Mouse (Mus musculus) limb, embryonic 13.5 days (tissue): ENCODE results near the gene Hist1h2bc. TPM values are rescaled to one million over a fixed set of nuclear protein-coding genes. Genes with fewer than 3 reads are reported as not detected.

Source experiments
- ATAC-seq: fragments of 200-750 bp; cut with Nextera tagmentation; 2 replicates; pipeline ENCODE4 v1.8.0; 2017; ENCODE audit warnings: low read depth, moderate number of reproducible peaks, moderate TSS enrichment; ENCODE audit not compliant: low FRiP score
- H3K27ac ChIP-seq: fragments of 300-500 bp; sonication (generic); 2 replicates; pipeline ENCODE4 v1.5.1; 2015; ENCODE audit warnings: inconsistent platforms, mild to moderate bottlenecking, moderate library complexity
- H3K27me3 ChIP-seq: fragments of 300-500 bp; sonication (generic); 2 replicates; pipeline ENCODE4 v1.6.1; 2015; ENCODE audit warnings: mild to moderate bottlenecking, inconsistent platforms
- H3K36me3 ChIP-seq: fragments of 300-500 bp; sonication (generic); 2 replicates; pipeline ENCODE4 v1.6.1; 2015; ENCODE audit warnings: inconsistent platforms, mild to moderate bottlenecking, moderate library complexity
- H3K4me1 ChIP-seq: fragments of 300-500 bp; sonication (generic); 2 replicates; pipeline ENCODE4 v1.6.1; 2015; ENCODE audit warnings: inconsistent platforms
- H3K4me2 ChIP-seq: fragments of 300-500 bp; sonication (generic); replicated peaks from 2 replicates; pipeline ENCODE4 v1.6.1; 2015; ENCODE audit warnings: inconsistent platforms, mild to moderate bottlenecking, moderate library complexity
- H3K4me3 ChIP-seq: fragments of 300-500 bp; sonication (generic); 2 replicates; pipeline ENCODE4 v1.5.1; 2015; ENCODE audit warnings: moderate library complexity, mild to moderate bottlenecking, inconsistent platforms
- H3K9ac ChIP-seq: fragments of 300-500 bp; sonication (generic); 2 replicates; pipeline ENCODE4 v1.6.1; 2015; ENCODE audit warnings: mild to moderate bottlenecking, inconsistent platforms
- H3K9me3 ChIP-seq: fragments of 300-500 bp; sonication (generic); 2 replicates; pipeline ENCODE4 v1.6.1; 2016; ENCODE audit warnings: inconsistent platforms
- WGBS: fragments of 180-500 bp; shearing (Covaris S2); methylation state at CpG from one replicate; pipeline ENCODE4 v1.1.7; 2015; 5-methylcytosine and 5-hydroxymethylcytosine counted together
- polyA plus RNA-seq: library from polyadenylated mRNA; unstranded; fragments of >200 nt; fragmentation: Nextera tagmentation; extraction: Ambion mirVana; gene quantifications from 2 replicates; pipeline ENCODE4 v1.2.1, GENCODE M21; 2015

Hist1h2bc gene
- polyA plus RNA-seq, 1 experiment from 2014 or later = 35.7 TPM

DNA sequence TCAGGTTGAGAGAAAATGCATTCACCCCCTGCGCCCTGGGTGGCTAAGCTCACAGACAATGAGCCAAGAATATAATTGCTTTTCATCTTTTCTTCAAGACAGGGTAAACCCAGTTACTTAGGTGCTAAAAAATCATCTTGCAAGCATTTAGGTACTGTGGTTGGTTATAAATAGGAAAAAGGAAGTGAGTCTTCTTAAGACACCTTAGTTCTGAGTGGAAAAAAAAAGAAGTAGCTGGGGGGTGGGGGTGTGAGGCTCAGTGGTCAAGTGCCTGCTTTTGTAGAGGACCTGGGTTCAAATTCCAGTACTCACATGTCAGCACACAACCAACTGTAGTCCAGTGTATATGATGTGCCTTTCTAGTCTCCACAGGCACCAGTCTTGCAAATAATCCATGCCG lies 5.0 kb downstream of the Hist1h2bc start:
- Histone ChIP-seq H3K36me3 (no peaks in the 10 kb centered on the region), H3K27me3 (no peaks in the 10 kb centered on the region), H3K4me1 (peaks cover 13% of the 10 kb centered on the region; the same call in 1 of the 2 replicates), H3K9ac (no peak overlapping the region), H3K4me2 (no peak overlapping the region), H3K9me3 (no peaks in the 10 kb centered on the region), H3K27ac (no peak overlapping the region), H3K4me3 (no peak overlapping the region)
- no peak for ATAC-seq
- 96% methylated on average over 2 of the region's 2 CpGs for WGBS

DNA sequence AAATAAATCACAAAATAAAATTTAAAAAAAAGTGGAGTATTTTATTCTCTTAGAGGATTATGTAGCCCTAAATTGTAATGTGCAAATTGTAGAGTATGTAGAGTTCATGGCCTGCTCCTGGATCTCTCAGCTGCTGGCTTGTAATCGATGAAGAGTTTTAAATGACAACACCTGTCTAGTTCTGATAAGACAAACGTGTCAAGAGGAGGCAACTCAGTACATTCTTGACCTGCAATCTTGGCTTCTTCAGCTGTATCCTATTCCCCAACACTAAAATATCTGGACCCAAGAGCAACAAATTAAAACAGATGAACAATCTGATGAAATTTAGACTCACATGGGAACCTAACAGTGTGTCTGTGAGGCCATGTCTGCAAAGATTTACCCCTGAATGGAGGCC lies 5.5 kb downstream of the Hist1h2bc start:
- no peak overlapping the region for H3K9ac ChIP-seq
- peaks cover 13% of the 10 kb centered on the region; the same call in 1 of the 2 replicates for H3K4me1 ChIP-seq
- H3K27me3 ChIP-seq = no peaks in the 10 kb centered on the region
- H3K4me3 ChIP-seq = no peak overlapping the region
- H3K4me2 ChIP-seq = no peak overlapping the region
- no peaks in the 10 kb centered on the region for H3K36me3 ChIP-seq
- no peak overlapping the region for H3K27ac ChIP-seq
- H3K9me3 ChIP-seq = no peaks in the 10 kb centered on the region
- 76% methylated on average over 2 of the region's 2 CpGs for WGBS
- no peak for ATAC-seq

DNA sequence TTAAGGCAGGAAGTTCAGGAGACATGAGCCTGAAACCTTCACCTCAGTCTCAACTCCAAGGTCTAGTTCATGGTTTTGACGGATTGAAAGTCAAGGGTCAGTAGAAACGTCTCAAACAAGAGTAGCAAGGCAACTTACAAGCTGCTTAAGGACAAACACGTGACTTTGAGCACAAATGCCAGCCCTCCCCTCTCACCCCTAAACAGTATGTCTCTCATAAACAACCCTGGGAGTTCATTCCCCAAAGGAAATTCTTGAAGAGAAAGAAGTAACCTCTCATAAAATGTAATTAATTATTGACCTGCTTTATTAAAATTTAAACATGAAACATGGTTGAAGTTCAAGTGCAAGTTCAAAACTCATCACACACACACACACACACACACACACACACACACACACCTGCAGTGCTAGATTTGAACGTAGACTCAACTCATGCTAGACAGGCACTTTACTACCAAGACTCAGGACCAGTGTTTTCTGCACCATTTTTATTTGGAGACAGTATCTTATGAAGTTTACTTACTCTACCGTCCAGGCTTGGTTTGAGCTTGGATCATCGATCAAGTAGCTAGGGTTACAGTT lies 9.9 kb downstream of the Hist1h2bc start:
- H3K27me3 ChIP-seq = no peaks in the 10 kb centered on the region
- H3K9me3 ChIP-seq = no peaks in the 10 kb centered on the region
- no peaks in the 10 kb centered on the region for H3K36me3 ChIP-seq
- H3K4me3 ChIP-seq = no peak overlapping the region
- H3K27ac ChIP-seq = no peak overlapping the region
- no peak overlapping the region for H3K9ac ChIP-seq
- H3K4me1 ChIP-seq = peaks cover 13% of the 10 kb centered on the region
- ATAC-seq = no peak
- no peak overlapping the region for H3K4me2 ChIP-seq
- WGBS = 70% methylated on average over 6 of the region's 6 CpGs

DNA sequence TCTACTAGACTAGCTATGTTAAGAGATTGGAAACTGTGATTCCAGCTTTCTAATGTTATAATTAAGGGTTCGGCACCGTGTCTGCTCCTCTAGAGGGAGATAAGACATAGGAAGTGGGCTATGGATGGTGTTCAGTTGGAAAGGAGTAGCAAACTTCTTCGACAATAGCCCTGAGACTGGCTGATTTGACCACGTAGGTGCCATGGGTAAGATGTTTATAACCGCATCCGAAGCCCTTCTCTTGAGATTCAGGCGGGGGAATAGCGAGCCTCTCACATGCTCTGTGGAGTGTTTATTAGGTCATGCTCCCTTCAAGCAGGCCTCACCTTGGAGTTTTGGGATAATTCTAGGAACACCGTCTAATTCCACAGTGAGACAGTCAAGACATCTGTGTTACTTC lies 11.0 kb downstream of the Hist1h2bc start:
- WGBS = 91% methylated on average over 9 of the region's 9 CpGs
- Histone ChIP-seq H3K4me3 (no peak overlapping the region), H3K36me3 (no peaks in the 10 kb centered on the region), H3K9me3 (no peaks in the 10 kb centered on the region), H3K27ac (no peak overlapping the region), H3K27me3 (no peaks in the 10 kb centered on the region), H3K4me2 (no peak overlapping the region), H3K9ac (no peak overlapping the region), H3K4me1 (peaks cover 17% of the 10 kb centered on the region)
- ATAC-seq = no peak

DNA sequence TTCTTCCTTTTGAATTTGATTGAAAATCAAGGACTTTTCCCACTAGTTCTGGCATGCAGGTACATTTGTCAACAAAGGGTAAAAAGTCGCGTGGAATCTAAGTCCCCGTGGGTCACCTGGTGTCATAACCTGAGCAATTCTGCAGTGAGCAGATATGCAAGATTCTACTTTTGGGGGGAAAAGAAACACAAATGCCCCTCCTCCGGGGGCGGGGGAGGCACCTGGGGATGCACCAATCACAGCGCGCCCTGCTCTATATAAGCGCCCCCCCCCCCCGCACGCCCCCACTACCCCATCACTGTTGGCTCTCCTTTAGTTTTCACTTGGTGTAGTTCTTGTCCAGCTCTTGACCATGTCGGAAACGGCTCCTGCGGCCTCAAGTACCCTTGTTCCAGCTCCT lies 11.5 kb downstream of the Hist1h2bc start, which contains the start of gene Hist1h1t:
TSS of gene Hist1h1t (plus strand) at position 301 of the 400 bp plus-strand sequence.
- H3K36me3 ChIP-seq = no peaks in the 10 kb centered on the region
- no peaks in the 10 kb centered on the region for H3K9me3 ChIP-seq
- H3K4me2 ChIP-seq = peak within 1 kb of the TSS; percentile 46
- WGBS = 52% methylated on average over 13 of the region's 13 CpGs
- 0 out of 2 replicates have a peak within 1 kb of the TSS, but pooled peaks have one; percentile 10 for H3K4me3 ChIP-seq
- H3K4me1 ChIP-seq = peaks cover 17% of the 10 kb centered on the region
- no peak within 1 kb of the TSS for H3K9ac ChIP-seq
- ATAC-seq = no peak
- no peaks in the 10 kb centered on the region for H3K27me3 ChIP-seq
- peak within 1 kb of the TSS; percentile 40; the same call in 1 of the 2 replicates for H3K27ac ChIP-seq

DNA sequence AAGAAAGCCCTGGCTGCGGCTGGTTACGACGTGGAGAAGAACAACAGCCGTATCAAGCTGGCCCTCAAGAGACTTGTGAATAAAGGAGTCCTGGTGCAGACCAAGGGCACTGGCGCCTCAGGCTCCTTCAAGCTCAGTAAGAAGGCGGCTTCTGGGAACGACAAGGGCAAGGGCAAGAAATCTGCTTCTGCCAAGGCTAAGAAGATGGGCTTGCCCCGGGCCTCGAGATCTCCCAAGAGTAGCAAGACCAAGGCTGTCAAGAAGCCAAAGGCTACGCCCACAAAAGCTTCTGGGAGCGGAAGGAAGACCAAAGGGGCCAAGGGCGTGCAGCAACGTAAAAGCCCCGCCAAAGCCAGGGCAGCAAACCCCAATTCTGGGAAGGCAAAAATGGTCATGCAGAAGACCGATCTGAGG lies 12.1 kb downstream of the Hist1h2bc start:
- peak overlapping the region; percentile 46 for H3K4me2 ChIP-seq
- H3K36me3 ChIP-seq = no peaks in the 10 kb centered on the region
- H3K27me3 ChIP-seq = no peaks in the 10 kb centered on the region

DNA sequence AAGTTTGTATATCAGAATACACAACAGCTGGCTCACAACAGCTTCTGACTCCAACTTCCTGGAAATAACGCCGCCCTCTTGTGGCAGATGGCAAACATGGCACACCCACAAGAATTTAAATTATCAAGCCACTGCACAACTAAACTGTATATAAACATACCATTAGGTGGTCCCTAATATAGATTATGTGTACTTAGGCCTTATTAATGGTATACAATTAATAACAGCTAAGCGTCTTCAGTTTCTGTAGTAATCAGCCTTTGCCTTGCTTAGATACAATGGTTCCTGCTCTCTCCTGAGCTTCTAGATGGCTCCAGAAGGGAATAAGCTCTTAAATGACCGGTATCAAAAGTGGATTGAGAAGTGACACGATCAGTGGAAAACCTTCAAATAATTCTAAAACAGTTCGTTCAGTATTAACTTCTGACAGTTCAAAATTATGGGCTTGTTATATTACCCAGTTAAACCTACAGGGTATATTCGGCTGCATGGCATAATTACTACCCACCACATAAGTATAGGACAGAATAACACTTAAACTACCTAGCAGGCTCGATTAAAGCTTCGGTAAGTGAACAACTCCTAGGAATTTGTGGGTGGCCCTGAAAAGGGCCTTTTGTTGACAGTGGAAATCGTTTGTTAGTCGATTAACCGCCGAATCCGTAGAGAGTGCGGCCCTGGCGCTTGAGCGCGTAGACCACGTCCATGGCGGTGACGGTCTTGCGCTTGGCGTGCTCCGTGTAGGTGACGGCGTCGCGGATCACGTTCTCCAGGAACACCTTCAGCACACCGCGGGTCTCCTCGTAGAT lies 13.7 kb downstream of the Hist1h2bc start:
- no peaks in the 10 kb centered on the region for H3K36me3 ChIP-seq
- peak; percentile 39 for ATAC-seq
- H3K27ac ChIP-seq = peak overlapping the region; percentile 83
- peak overlapping the region; percentile 59 for H3K4me2 ChIP-seq
- no peaks in the 10 kb centered on the region for H3K9me3 ChIP-seq
- no peaks in the 10 kb centered on the region for H3K27me3 ChIP-seq
- peak overlapping the region; percentile 40 for H3K4me3 ChIP-seq
- H3K9ac ChIP-seq = peak overlapping the region; percentile 56
- H3K4me1 ChIP-seq = peaks cover 21% of the 10 kb centered on the region
- under 1% methylated on average over 29 of the region's 32 CpGs for WGBS

More for the DNA sequence above, 12.1 kb downstream of the Hist1h2bc start:
- 54% methylated on average over 15 of the region's 15 CpGs for WGBS
- Histone ChIP-seq H3K27ac (peak overlapping the region; percentile 40; the same call in 1 of the 2 replicates), H3K4me3 (0 out of 2 replicates have a peak overlapping the region, but pooled peaks have one; percentile 10), H3K4me1 (peaks cover 21% of the 10 kb centered on the region), H3K9me3 (no peaks in the 10 kb centered on the region), H3K9ac (no peak overlapping the region)
- ATAC-seq = no peak

DNA sequence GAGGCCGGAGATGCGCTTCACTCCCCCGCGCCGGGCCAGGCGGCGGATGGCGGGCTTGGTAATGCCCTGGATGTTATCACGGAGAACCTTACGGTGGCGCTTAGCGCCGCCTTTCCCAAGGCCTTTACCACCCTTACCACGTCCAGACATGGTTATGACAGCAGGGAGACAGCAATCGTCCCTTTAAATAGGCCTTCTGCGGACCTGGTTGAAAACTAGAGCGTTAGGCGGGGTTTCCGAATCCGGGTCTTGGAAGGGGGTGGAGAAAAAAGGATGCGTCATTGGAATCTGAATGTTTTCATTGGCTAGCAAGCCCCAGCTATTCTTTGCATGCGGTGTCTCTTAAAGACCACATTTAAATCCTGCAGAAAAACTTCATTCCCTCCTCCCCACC lies 14.3 kb downstream of the Hist1h2bc start, which contains the start of gene Hist1h4c:
TSS of gene Hist1h4c (minus strand) at position 155 of the 394 bp plus-strand sequence.
- WGBS = 0% methylated on average over 22 of the region's 22 CpGs
- peak within 1 kb of the TSS; percentile 40 for H3K4me3 ChIP-seq
- H3K27ac ChIP-seq = peak within 1 kb of the TSS; percentile 83
- no peaks in the 10 kb centered on the region for H3K36me3 ChIP-seq
- peak within 1 kb of the TSS; percentile 56 for H3K9ac ChIP-seq
- H3K9me3 ChIP-seq = no peaks in the 10 kb centered on the region
- peaks cover 21% of the 10 kb centered on the region for H3K4me1 ChIP-seq
- ATAC-seq = peak; percentile 96
- H3K4me2 ChIP-seq = peak within 1 kb of the TSS; percentile 59
- H3K27me3 ChIP-seq = no peaks in the 10 kb centered on the region

DNA sequence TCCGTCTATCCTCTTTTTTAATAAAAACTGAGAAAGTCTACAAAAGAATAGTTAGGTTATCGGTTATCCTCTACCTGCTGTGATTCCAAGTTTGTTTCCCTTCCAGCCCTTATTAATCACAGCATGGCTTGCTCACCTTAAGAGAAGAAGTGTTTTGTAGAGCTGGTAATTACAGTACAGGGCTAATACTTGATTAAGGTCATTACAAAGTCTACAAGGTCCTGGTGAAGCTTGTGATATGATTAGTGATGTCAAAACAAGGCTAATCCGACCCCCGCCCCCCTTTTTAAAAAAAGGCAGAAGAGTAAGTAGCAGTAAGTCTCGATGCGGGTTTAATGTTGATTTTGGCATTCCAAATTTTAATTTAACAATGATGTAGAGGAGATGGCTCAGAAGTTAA lies 15.0 kb downstream of the Hist1h2bc start:
- Histone ChIP-seq H3K27ac (peak overlapping the region; percentile 79), H3K4me2 (peak overlapping the region; percentile 54), H3K4me1 (peaks cover 21% of the 10 kb centered on the region), H3K9me3 (no peaks in the 10 kb centered on the region), H3K27me3 (no peaks in the 10 kb centered on the region), H3K9ac (no peak overlapping the region), H3K4me3 (no peak overlapping the region), H3K36me3 (no peaks in the 10 kb centered on the region)
- WGBS = 72% methylated on average over 6 of the region's 6 CpGs
- no peak for ATAC-seq

DNA sequence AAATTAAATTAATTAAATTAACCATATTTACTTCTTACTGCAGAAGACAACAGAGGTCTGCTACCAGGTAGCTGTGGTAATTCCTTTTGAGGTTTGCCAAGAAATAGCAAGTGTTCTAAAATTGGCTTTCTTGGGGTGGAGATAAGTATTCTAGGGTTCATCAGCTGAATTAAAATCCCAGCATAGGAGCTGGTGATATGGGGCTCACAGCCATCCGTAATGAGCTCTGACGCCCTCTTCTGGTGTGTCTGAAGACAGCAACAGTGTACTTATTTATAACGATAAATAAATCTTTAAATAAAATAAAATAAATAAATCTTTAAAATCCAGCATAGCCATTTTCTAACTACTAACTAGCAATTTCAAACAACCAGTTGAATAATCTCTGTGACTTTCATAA lies 15.8 kb downstream of the Hist1h2bc start:
- Histone ChIP-seq H3K4me2 (no peak overlapping the region), H3K27me3 (no peaks in the 10 kb centered on the region), H3K4me3 (no peak overlapping the region), H3K9me3 (no peaks in the 10 kb centered on the region), H3K4me1 (peaks cover 21% of the 10 kb centered on the region), H3K9ac (no peak overlapping the region), H3K27ac (no peak overlapping the region), H3K36me3 (no peaks in the 10 kb centered on the region)
- ATAC-seq = no peak
- WGBS = 67% methylated on average over 3 of the region's 3 CpGs

DNA sequence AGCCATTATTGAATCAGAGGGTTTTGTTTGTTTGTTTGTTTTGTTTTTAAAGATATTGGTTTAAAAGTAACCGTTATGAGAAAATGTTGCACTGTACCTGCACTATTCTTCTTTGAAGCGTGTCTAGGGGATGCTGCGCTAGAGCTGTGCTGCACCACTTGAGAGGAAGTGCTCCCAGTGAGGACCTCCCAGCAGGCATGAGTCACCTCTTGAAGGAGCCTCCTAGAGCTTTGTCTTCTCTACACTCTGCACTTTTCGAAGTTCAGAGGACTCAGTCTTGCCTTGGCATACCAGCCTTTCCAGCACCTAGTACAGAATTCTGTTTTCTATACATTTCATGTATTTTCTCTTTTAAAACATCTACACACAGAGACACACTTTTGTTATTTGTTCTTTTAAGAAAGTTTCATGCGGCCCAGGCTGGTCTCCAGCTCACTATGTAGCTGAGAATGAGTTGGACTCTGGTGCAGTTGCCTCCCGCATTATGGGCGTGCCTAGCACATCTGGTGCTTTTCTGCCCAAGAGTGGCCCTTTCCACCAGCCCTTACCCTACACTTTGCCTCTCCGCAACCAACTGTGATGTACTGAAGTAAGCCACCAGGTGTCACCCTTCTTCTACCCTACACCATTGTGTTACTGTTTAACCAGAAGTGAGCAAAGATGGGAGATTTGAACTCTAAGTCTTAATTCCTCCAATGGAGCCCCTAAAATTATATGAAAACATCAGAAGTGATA lies 17.0 kb downstream of the Hist1h2bc start:
- 33% methylated on average over 8 of the region's 8 CpGs for WGBS
- peaks cover 15% of the 10 kb centered on the region for H3K4me1 ChIP-seq
- H3K9ac ChIP-seq = peak overlapping the region; percentile 25; the same call in 1 of the 2 replicates
- H3K4me2 ChIP-seq = no peak overlapping the region
- peak; percentile 33; the same call in 1 of the 2 replicates for ATAC-seq
- H3K9me3 ChIP-seq = no peaks in the 10 kb centered on the region
- H3K27ac ChIP-seq = no peak overlapping the region
- no peak overlapping the region for H3K4me3 ChIP-seq
- no peaks in the 10 kb centered on the region for H3K36me3 ChIP-seq
- H3K27me3 ChIP-seq = no peaks in the 10 kb centered on the region

DNA sequence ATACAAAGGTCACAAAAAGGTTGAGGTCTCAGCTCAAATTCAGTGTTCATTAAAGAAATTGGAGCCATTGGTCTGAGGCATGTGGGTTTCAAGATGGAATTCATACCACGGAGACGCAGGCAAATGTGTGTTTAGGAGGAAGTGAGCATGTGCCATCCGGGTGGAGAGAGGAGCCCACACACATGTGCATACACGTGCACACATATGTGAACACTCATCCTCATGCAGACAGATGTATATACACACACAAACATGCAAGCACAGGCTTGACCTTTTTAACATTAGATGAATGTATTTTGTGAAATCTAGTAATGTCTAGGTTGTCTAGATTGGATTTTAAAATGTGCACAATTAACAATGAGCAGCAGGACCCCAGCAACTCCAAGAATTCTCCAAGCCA lies 18.2 kb downstream of the Hist1h2bc start:
- no peaks in the 10 kb centered on the region for H3K9me3 ChIP-seq
- no peaks in the 10 kb centered on the region for H3K27me3 ChIP-seq
- H3K36me3 ChIP-seq = no peaks in the 10 kb centered on the region
- H3K9ac ChIP-seq = no peak overlapping the region
- 76% methylated on average over 4 of the region's 4 CpGs for WGBS
- ATAC-seq = no peak
- H3K4me1 ChIP-seq = peaks cover 12% of the 10 kb centered on the region; the same call in 1 of the 2 replicates
- no peak overlapping the region for H3K4me3 ChIP-seq
- H3K27ac ChIP-seq = no peak overlapping the region
- H3K4me2 ChIP-seq = no peak overlapping the region
